Mouse (Mus musculus) spleen, postnatal 4 days (tissue): Measurements from ENCODE around the gene Arhgef40.
"Not testable (repeated sequence)": the region's sequence is repeated elsewhere in the genome, so short reads cannot be mapped to it uniquely, and the experiment has no call there.

ENCODE experiments used
- DNase-seq, 2 experiments: peaks; one replicate each; pipeline ENCODE4 v3.0.0; 2022; ENCODE audit warnings: low spot score in 2 of 2

Gene Arhgef40

GRCm38 (mm10) chr14:52018248-52019050, 33.9 kb downstream of the Arhgef40 start:
- DNase-seq: peak in 1 of 2 experiments; percentile 61

GRCm38 (mm10) chr14:52019051-52019589, 34.6 kb downstream of the Arhgef40 start:
- no peak for DNase-seq

- peak; percentile 96 to 97 for DNase-seq
Measured at GRCm38 (mm10) chr14:52019590-52020340, 35.2 kb downstream of the Arhgef40 start.

GRCm38 (mm10) chr14:52020486-52021137, 36.1 kb downstream of the Arhgef40 start, which contains the start of gene Zfp219:
Gene Zfp219 (minus strand): TSS chr14:52020733.
- DNase-seq: peak; percentile 75 to 87

GRCm38 (mm10) chr14:52021138-52021529, 36.6 kb downstream of the Arhgef40 start:
- DNase-seq: peak in 1 of 2 experiments; percentile 53

- DNase-seq: peak in 1 of 2 experiments; percentile 58
Measured at GRCm38 (mm10) chr14:52021568-52022212, 37.2 kb downstream of the Arhgef40 start.

- no peak for DNase-seq
Measured at GRCm38 (mm10) chr14:52022244-52022708, 37.8 kb downstream of the Arhgef40 start.

- DNase-seq: peak; percentile 86 to 93
Measured at GRCm38 (mm10) chr14:52022709-52023459, 38.4 kb downstream of the Arhgef40 start.

- DNase-seq: no peak
Measured at GRCm38 (mm10) chr14:52024133-52024532, 39.6 kb downstream of the Arhgef40 start.

GRCm38 (mm10) chr14:52026342-52026741, 41.8 kb downstream of the Arhgef40 start:
- no peak for DNase-seq

GRCm38 (mm10) chr14:52035926-52036325, 51.4 kb downstream of the Arhgef40 start:
- no peak for DNase-seq

GRCm38 (mm10) chr14:52039332-52039731, 54.8 kb downstream of the Arhgef40 start:
- no peak for DNase-seq

GRCm38 (mm10) chr14:52042359-52042758, 57.8 kb downstream of the Arhgef40 start, which contains the start of gene Olfr221:
Gene Olfr221 (minus strand): TSS chr14:52042459.
- not testable (repeated sequence) for DNase-seq

GRCm38 (mm10) chr14:52043446-52043845, 58.9 kb downstream of the Arhgef40 start:
- DNase-seq: no peak

- DNase-seq: peak in 1 of 2 experiments; percentile 21
Measured at GRCm38 (mm10) chr14:52044901-52045678, 60.6 kb downstream of the Arhgef40 start.

- no peak for DNase-seq
Measured at GRCm38 (mm10) chr14:52045966-52046565, 61.5 kb downstream of the Arhgef40 start.

GRCm38 (mm10) chr14:52052720-52053119, 68.2 kb downstream of the Arhgef40 start:
- DNase-seq: not testable (repeated sequence)
